Mouse (Mus musculus): ENCODE data around the gene Tmprss9. TPM values are rescaled to one million over a fixed set of nuclear protein-coding genes. Genes with fewer than 3 reads are reported as not detected.

The Tmprss9 gene
- total RNA-seq (2023) = not detected

DNA sequence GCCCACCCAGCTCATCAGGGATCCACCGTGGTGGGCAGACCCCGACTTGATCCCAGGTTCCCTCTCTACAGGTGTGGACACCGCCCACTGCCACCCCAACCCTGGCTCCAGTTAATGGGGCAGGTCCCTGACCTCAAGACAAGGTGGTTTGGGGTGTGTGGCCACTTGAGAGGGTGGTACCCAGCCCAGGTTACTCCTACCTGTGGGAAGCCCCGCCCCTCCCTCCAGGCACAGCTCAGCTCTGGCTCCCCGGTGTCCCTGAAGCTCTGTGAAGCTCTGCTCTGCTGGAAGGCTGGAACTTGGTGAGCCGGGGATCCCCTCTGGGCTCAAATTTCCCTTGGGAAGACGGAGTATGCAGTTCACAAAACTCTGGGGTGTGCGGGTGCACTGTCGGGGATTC is at the start of gene Tmprss9:
TSS of gene Tmprss9 (plus strand) at position 268 of the 400 bp plus-strand sequence.

DNA sequence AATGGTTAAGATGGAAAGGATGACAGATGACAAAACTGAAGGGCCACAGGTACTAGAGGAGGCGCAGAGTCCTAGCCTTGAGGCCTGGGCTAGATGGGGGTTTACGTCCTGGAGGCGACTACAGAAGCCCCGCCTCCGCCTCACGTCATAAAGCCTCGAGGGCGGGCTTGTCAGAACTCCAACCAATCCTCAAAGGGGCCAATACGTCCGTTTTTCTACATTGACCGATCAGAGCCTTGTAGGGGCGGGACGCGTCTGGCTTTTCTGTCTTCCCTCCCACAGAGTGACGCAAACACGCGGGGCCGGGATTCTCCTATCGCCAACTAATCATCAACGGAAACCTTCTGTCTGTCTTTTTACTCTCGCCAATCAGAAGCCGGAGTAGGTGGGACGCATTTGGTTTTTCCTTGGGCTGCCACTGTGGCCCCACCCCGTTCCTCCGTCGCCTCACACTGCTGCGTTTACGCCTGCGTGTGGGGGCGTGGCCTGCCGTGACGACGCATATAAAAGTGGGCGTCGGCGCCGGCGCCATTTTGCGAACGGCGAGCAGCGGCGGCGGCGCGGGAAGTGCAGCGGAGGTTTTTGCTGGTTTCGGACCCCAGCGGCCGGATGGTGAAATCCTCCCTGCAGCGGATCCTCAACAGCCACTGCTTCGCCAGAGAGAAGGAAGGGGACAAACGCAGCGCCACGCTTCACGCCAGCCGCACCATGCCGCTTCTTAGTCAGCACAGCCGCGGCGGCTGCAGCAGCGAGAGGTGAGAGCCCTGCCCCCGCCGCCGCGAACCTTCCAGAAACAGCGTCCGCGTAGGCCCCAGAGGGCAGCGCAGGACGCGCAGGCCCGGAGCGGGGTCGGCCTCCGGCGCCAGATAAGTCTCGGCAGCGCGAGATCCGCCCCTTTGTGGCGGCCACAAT is 45.2 kb upstream of the Tmprss9 start, which contains the start of gene Oaz1:
TSS of gene Oaz1 (plus strand) at position 506 of the 912 bp plus-strand sequence.

GRCm38 (mm10) chr10:80843931-80844547 is 27.6 kb upstream of the Tmprss9 start, which contains the start of gene Lingo3:
Gene Lingo3 (minus strand): TSS chr10:80844039.

DNA sequence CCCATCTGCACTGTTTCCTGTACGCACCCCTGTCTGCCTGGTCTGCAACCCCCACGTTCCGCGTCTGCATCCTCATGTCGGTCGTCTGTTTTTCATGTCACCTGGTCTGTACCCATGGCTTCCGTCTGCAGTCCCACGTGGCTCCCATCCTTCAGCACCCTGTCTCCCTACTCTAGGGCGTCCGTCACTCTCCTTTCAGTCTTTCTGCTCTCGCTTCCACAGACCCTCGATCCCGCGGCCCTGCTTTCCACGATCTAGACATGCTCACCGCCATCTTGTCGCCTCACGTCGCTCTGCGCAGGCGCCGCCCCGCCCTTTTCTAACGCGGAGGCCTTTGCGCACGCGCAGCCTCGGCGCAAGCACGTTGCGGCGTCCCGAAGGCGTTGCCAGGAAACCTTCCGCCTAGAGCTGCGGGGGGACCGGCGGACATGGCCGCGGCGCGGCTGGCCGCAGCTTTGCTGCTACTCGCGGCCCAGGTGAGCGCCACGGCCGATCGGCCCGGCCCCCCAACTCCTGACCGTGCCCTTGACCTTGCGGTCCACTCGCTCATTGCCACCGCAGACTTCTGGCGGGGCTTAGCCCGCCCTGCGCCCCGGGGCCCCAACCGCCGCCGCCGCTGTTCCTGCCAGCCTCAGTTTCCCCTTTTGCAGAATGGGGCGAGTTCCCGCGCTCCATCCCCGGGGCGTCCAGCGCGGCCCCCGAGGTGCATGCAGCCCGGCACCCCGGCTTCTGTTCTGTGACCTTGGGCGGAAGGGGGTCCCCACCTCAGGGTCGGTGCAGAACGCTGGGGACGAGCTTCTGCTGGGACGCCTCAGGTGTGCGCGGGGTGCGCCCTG is 16.5 kb upstream of the Tmprss9 start, which contains the start of the genes Lsm7 and Sppl2b:
TSS of gene Lsm7 (minus strand) at position 297 of the 836 bp plus-strand sequence.
TSS of gene Sppl2b (plus strand) at position 363 of the 836 bp plus-strand sequence.

DNA sequence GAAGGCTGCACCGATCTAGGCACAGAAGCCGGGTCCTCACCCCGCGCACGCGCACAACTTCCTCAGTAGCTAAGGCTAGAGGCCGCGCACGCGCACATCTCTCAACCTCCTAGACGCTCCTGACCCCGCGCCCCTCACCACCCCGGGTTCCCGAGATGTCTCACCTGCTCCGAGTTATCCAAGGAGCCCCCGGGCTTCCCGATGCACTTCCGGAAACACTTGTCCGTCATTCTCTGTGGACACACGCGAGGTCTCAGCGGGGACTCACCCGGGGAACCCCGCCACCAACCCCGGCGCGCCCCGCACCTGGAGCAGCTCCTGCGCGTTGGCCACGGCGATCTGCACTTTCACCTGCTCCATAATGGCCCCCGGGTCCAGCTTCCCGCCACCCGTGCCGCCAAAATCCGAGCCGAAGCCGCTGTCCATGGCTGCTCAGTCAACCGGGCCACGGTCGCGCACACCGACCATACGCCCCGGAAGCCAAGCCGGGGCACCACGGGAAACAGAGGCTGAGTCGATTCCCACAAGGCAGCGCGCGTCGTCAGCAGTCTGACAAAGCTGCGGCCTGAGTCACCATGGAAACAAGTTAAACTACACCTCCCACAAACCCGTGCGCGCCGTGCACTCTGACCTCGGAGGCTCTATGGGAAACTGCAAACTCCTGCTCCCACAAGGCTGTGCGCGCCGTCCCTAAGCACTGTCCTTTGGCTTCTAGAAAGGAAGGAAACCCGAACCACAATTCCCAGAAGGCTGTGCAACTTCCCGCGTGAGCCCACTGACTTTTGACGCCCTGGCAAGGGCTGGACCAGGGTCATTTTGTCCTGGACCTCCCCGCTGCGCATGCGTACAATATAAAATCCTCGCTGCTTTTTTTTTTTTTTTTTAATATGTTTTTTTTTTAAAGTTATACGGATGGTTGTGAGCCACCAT is 28.9 kb downstream of the Tmprss9 start, which contains the start of gene Timm13:
TSS of gene Timm13 (minus strand) at position 652 of the 930 bp plus-strand sequence.

GRCm38 (mm10) chr10:80917779-80918434 is 46.3 kb downstream of the Tmprss9 start, which contains the start of gene Lmnb2:
Gene Lmnb2 (minus strand): TSS chr10:80918245.

DNA sequence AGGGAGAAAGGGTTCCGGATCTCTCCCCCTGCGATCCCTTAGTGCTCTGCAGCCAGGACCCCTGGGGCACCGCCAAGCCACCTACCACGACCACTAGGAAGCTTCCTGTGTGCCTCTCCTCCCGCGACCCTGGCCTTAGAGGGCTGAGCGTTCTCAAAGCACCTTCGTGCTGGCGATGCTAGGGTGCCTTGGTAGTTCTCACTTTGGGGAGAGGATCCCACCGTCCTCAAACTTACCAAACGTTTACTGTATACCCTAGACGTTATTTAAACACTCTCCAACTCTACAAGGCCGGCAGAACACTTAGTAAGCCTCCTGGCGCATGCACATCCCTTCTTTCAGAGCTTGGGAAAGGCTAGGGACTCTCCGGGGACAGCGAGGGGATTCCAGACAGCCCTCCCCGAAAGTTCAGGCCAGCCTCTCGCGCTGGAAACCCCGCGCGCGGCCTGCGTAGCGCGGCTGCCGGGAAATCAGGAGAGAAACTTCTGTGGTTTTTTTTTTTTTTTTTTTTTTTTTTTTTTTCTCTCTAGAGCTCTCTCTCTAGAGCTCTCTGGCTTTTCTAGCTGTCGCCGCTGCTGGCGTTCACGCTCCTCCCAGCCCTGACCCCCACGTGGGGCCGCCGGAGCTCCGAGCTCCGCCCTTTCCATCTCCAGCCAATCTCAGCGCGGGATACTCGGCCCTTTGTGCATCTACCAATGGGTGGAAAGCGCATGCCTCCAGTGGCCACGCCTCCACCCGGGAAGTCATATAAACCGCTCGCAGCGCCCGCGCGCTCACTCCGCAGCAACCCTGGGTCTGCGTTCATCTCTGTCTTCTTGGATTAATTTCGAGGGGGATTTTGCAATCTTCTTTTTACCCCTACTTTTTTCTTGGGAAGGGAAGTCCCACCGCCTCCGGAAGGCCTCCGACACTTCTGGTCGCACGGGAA is 57.9 kb downstream of the Tmprss9 start, which contains the start of gene Gadd45b:
TSS of gene Gadd45b (plus strand) at position 775 of the 928 bp plus-strand sequence.

Other genes starting within 250 kb of the Tmprss9 start
- 209 TPM for gene Csnk1g2, start 249.0 kb upstream of the Tmprss9 start, total RNA-seq (2023)
- 20.7 TPM for gene Btbd2, start 214.8 kb upstream of the Tmprss9 start, total RNA-seq (2023)
- gene Mknk2, start 193.7 kb upstream of the Tmprss9 start, total RNA-seq (2023) = 330 TPM
- 138 TPM for gene Mob3a, start 169.9 kb upstream of the Tmprss9 start, total RNA-seq (2023)
- gene Izumo4, start 169.7 kb upstream of the Tmprss9 start, total RNA-seq (2023) = 45.1 TPM
- 123 TPM for gene Ap3d1, start 129.6 kb upstream of the Tmprss9 start, total RNA-seq (2023)
- 72.9 TPM for gene Dot1l, start 116.6 kb upstream of the Tmprss9 start, total RNA-seq (2023)
- 81.1 TPM for gene Sf3a2, start 73.7 kb upstream of the Tmprss9 start, total RNA-seq (2023)
- gene Plekhj1, start 73.2 kb upstream of the Tmprss9 start, total RNA-seq (2023) = 141 TPM
- gene Amh, start 66.6 kb upstream of the Tmprss9 start, total RNA-seq (2023) = 1.4 TPM
- gene Jsrp1, start 58.4 kb upstream of the Tmprss9 start, total RNA-seq (2023) = not detected
- 517 TPM for gene Oaz1, start 45.2 kb upstream of the Tmprss9 start, total RNA-seq (2023)
- not detected for gene Lingo3, start 27.8 kb upstream of the Tmprss9 start, total RNA-seq (2023)
- gene Lsm7, start 16.6 kb upstream of the Tmprss9 start, total RNA-seq (2023) = 31.3 TPM
- gene Sppl2b, start 16.6 kb upstream of the Tmprss9 start, total RNA-seq (2023) = 25.5 TPM
- 62.9 TPM for gene Timm13, start 29.1 kb downstream of the Tmprss9 start, total RNA-seq (2023)
- gene Lmnb2, start 46.4 kb downstream of the Tmprss9 start, total RNA-seq (2023) = 12.3 TPM
- 20.3 TPM for gene Gadd45b, start 58.2 kb downstream of the Tmprss9 start, total RNA-seq (2023)
- not detected for gene Gng7, start 143.1 kb downstream of the Tmprss9 start, total RNA-seq (2023)
- gene Diras1, start 153.8 kb downstream of the Tmprss9 start, total RNA-seq (2023) = not detected
- 16.8 TPM for gene Slc39a3, start 165.6 kb downstream of the Tmprss9 start, total RNA-seq (2023)
- 52.5 TPM for gene Sgta, start 188.3 kb downstream of the Tmprss9 start, total RNA-seq (2023)
- gene Thop1, start 198.2 kb downstream of the Tmprss9 start, total RNA-seq (2023) = 11.8 TPM
- gene Creb3l3, start 227.0 kb downstream of the Tmprss9 start, total RNA-seq (2023) = not detected
- gene Map2k2, start 234.1 kb downstream of the Tmprss9 start, total RNA-seq (2023) = 113 TPM